In genomic region chr8:91498611-91499010, GRCm38 (mm10) we compare ENCODE assay signal across 14 mouse cellular contexts.
"Had no signal": no experiment of that assay in that cellular context is flagged by ENCODE, and none has a peak within 500 bp of the region (broad histone marks: within the 10 kb centered on the region; RNA-seq: fewer than 3 reads in every experiment).

No protein-coding gene starts in this region.

- H3K36me3 ChIP-seq: liver, embryonic 15.5 days; midbrain, embryonic 13.5 days; midbrain, embryonic 15.5 days; neural tube, embryonic 12.5 days; stomach, embryonic 15.5 days had no signal

- H3K4me1 ChIP-seq: liver, embryonic 15.5 days had no signal

- H3K9ac ChIP-seq: liver, embryonic 15.5 days; liver, postnatal 0 days; midbrain, embryonic 13.5 days; midbrain, embryonic 15.5 days; neural tube, embryonic 12.5 days; stomach, embryonic 15.5 days had no signal

- H3K27ac ChIP-seq: liver, embryonic 15.5 days; macrophage; midbrain, embryonic 13.5 days; midbrain, embryonic 15.5 days; neural tube, embryonic 12.5 days; stomach, embryonic 15.5 days; stomach, postnatal 0 days had no signal

- H3K27me3 ChIP-seq: liver, embryonic 15.5 days; stomach, embryonic 15.5 days had no signal

- ATAC-seq: liver, postnatal 0 days; midbrain, embryonic 13.5 days; midbrain, embryonic 15.5 days had no signal

- H3K9me3 ChIP-seq: liver, embryonic 15.5 days; midbrain, embryonic 13.5 days; midbrain, embryonic 15.5 days; neural tube, embryonic 12.5 days; stomach, embryonic 15.5 days had no signal

- DNase-seq: liver, postnatal 0 days; lung, adult 2 months; lung, postnatal 10 days; lung, postnatal 36 days; right cerebral cortex, postnatal 14 days; thymus, adult 2 months; thymus, postnatal 36 days had no signal

- H3K4me3 ChIP-seq: liver, embryonic 15.5 days; midbrain, embryonic 13.5 days; midbrain, embryonic 15.5 days; neural tube, embryonic 12.5 days; stomach, embryonic 15.5 days had no signal
